Mouse (Mus musculus) limb, embryonic 13.5 days (tissue): ENCODE measurements around the gene Jakmip3. TPM values are rescaled to one million over a fixed set of nuclear protein-coding genes. Genes with fewer than 3 reads are reported as not detected.

Experiments used
- ATAC-seq: fragments of 200-750 bp; cut with Nextera tagmentation; 2 replicates; pipeline ENCODE4 v1.8.0; 2017; ENCODE audit warnings: low read depth, moderate number of reproducible peaks, moderate TSS enrichment; ENCODE audit not compliant: low FRiP score
- H3K27ac ChIP-seq: fragments of 300-500 bp; sonication (generic); 2 replicates; pipeline ENCODE4 v1.5.1; 2015; ENCODE audit warnings: inconsistent platforms, mild to moderate bottlenecking, moderate library complexity
- H3K27me3 ChIP-seq: fragments of 300-500 bp; sonication (generic); 2 replicates; pipeline ENCODE4 v1.6.1; 2015; ENCODE audit warnings: mild to moderate bottlenecking, inconsistent platforms
- H3K36me3 ChIP-seq: fragments of 300-500 bp; sonication (generic); 2 replicates; pipeline ENCODE4 v1.6.1; 2015; ENCODE audit warnings: inconsistent platforms, mild to moderate bottlenecking, moderate library complexity
- H3K4me1 ChIP-seq: fragments of 300-500 bp; sonication (generic); 2 replicates; pipeline ENCODE4 v1.6.1; 2015; ENCODE audit warnings: inconsistent platforms
- H3K4me2 ChIP-seq: fragments of 300-500 bp; sonication (generic); replicated peaks from 2 replicates; pipeline ENCODE4 v1.6.1; 2015; ENCODE audit warnings: inconsistent platforms, mild to moderate bottlenecking, moderate library complexity
- H3K4me3 ChIP-seq: fragments of 300-500 bp; sonication (generic); 2 replicates; pipeline ENCODE4 v1.5.1; 2015; ENCODE audit warnings: moderate library complexity, mild to moderate bottlenecking, inconsistent platforms
- H3K9ac ChIP-seq: fragments of 300-500 bp; sonication (generic); 2 replicates; pipeline ENCODE4 v1.6.1; 2015; ENCODE audit warnings: mild to moderate bottlenecking, inconsistent platforms
- H3K9me3 ChIP-seq: fragments of 300-500 bp; sonication (generic); 2 replicates; pipeline ENCODE4 v1.6.1; 2016; ENCODE audit warnings: inconsistent platforms
- WGBS: fragments of 180-500 bp; shearing (Covaris S2); methylation state at CpG from one replicate; pipeline ENCODE4 v1.1.7; 2015; 5-methylcytosine and 5-hydroxymethylcytosine counted together
- polyA plus RNA-seq: library from polyadenylated mRNA; unstranded; fragments of >200 nt; fragmentation: Nextera tagmentation; extraction: Ambion mirVana; gene quantifications from 2 replicates; pipeline ENCODE4 v1.2.1, GENCODE M21; 2015

The Jakmip3 gene
- polyA plus RNA-seq: 0.45 and 0.46 TPM in 2 replicates

DNA sequence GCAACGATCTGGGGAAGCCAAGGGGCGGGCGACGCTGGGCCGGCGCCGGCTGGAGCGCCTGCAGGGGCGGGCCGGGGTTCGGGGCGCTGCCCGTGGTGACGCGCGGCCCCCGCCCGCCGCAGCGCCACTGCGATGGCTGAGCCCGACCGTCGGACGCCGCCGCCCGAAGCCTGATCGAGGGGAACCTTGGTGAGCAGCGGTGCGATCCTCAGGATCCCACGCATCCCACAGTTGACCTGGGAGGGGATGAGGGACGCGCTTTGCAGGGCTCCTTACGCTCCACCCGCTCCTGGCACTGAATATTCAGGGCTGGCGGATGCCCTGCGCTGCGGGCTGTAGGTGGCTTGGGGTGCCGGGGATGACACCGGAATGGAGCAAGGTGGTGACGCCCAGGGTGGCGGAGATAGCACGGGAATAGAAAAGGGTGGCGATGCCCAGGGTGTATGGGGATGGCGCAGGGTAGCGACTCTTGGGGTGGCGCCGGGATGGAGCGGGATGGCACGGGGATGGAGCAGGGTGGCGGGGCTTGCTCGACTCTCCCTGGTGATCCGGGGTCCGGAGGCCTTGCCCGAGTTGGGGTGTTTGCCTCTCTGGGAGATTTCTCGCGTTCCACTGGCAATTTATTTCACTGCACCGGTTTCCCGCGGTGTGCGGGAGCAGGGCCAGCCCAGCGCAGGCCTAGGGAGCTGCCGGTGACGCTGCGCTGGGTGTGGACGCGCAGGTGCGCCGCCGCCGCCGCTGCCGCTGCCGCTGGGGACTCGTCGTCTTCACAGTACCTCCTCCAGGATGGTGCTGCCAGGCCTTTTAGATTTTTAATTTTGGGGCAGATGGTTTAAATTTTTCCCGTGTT, at the start of gene Jakmip3:
Jakmip3 (plus strand) TSS at position 119 of the 850 bp plus-strand sequence.
- WGBS: under 1% methylated on average over 78 of the region's 78 CpGs
- Histone ChIP-seq H3K27me3 (peaks cover 92% of the 10 kb centered on the region), H3K27ac (no peak within 1 kb of the TSS), H3K36me3 (no peaks in the 10 kb centered on the region), H3K4me1 (peaks cover 13% of the 10 kb centered on the region), H3K9ac (peak within 1 kb of the TSS; percentile 56), H3K4me3 (peak within 1 kb of the TSS; percentile 51), H3K9me3 (no peaks in the 10 kb centered on the region), H3K4me2 (peak within 1 kb of the TSS; percentile 91)
- ATAC-seq: peak; percentile 15; the same call in 1 of the 2 replicates

- no peaks in the 10 kb centered on the region for H3K9me3 ChIP-seq
- no peak overlapping the region for H3K4me2 ChIP-seq
- no peak for ATAC-seq
- H3K36me3 ChIP-seq: peaks cover 59% of the 10 kb centered on the region
- no peaks in the 10 kb centered on the region for H3K27me3 ChIP-seq
- H3K4me1 ChIP-seq: no peaks in the 10 kb centered on the region
- WGBS: 69% methylated on average over 2 of the region's 2 CpGs
- no peak overlapping the region for H3K27ac ChIP-seq
- H3K4me3 ChIP-seq: no peak overlapping the region
- no peak overlapping the region for H3K9ac ChIP-seq
Observed at GRCm38 (mm10) chr7:138898122-138898521, 42.4 kb upstream of the Jakmip3 start.

DNA sequence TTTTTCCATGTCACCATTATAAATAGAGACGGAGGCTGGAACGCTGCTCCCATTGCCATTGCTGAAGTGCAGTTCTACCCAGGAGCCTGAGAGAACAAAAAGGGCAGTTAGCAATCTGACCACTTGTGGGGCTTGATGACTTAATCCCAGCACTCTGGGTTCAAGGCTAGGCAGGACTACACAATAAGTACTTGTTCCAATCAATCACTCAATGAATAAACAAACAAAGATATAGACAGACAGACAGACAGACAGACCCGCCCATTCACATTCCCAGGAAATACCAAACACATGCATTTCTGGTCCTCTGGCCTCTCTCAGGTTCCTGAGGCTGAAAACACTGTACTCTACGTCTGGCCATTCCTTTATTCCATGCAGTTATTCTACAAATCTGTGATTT, 41.8 kb upstream of the Jakmip3 start:
- H3K4me3 ChIP-seq: no peak overlapping the region
- no peaks in the 10 kb centered on the region for H3K27me3 ChIP-seq
- no peak overlapping the region for H3K27ac ChIP-seq
- no peak overlapping the region for H3K4me2 ChIP-seq
- WGBS: 92% methylated on average over 4 of the region's 4 CpGs
- no peak overlapping the region for H3K9ac ChIP-seq
- H3K4me1 ChIP-seq: 0 out of 2 replicates have a peak, but pooled peaks cover 1% of the 10 kb centered on the region
- peaks cover 54% of the 10 kb centered on the region for H3K36me3 ChIP-seq
- ATAC-seq: no peak
- H3K9me3 ChIP-seq: no peaks in the 10 kb centered on the region

DNA sequence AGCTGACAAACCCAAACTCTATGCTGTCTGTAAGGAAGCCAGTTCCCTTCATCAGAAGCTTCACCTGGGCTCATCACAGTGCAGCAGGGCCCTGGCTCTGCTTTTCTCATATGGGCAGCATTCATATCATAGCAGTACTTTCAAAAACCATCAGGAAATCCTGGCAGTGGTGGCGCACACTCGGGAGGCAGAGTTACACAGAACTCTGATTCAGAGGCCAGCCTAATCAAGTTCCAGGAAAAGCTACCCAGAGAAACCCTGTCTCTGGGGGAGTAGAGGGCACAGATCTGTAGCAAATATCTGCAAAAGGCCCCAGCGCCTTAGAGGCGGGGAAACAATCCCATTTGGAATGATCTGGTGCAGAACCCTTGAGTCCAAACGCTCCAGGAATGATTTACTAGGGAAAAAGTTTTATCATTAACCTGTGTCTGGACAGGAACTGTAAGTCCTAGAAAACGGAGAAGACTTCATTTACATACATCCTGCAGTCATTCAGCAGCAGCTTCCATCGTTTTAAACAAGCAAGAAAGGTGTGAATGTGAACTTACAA, 36.6 kb upstream of the Jakmip3 start:
- Histone ChIP-seq H3K27ac (no peak overlapping the region), H3K4me2 (no peak overlapping the region), H3K4me3 (no peak overlapping the region), H3K9ac (no peak overlapping the region), H3K36me3 (peaks cover 15% of the 10 kb centered on the region), H3K4me1 (peaks cover 37% of the 10 kb centered on the region), H3K27me3 (no peaks in the 10 kb centered on the region), H3K9me3 (no peaks in the 10 kb centered on the region)
- no peak for ATAC-seq
- 64% methylated on average over 7 of the region's 7 CpGs for WGBS

- no peaks in the 10 kb centered on the region for H3K9me3 ChIP-seq
- 95% methylated on average over 1 of the region's 1 CpGs for WGBS
- ATAC-seq: no peak
- H3K4me2 ChIP-seq: peak overlapping the region; percentile 75
- peaks cover 48% of the 10 kb centered on the region for H3K4me1 ChIP-seq
- peak overlapping the region; percentile 86 for H3K4me3 ChIP-seq
- peak overlapping the region; percentile 25; the same call in 1 of the 2 replicates for H3K9ac ChIP-seq
- H3K36me3 ChIP-seq: peaks cover 15% of the 10 kb centered on the region; the same call in 1 of the 2 replicates
- no peak overlapping the region for H3K27ac ChIP-seq
- no peaks in the 10 kb centered on the region for H3K27me3 ChIP-seq
Observed at GRCm38 (mm10) chr7:138906441-138906840, 34.1 kb upstream of the Jakmip3 start.

GRCm38 (mm10) chr7:138907043-138907442, 33.5 kb upstream of the Jakmip3 start:
- peak overlapping the region; percentile 75 for H3K4me2 ChIP-seq
- peaks cover 48% of the 10 kb centered on the region for H3K4me1 ChIP-seq
- no peaks in the 10 kb centered on the region for H3K9me3 ChIP-seq
- H3K36me3 ChIP-seq: peaks cover 11% of the 10 kb centered on the region; the same call in 1 of the 2 replicates
- H3K9ac ChIP-seq: peak overlapping the region; percentile 25
- 9% methylated on average over 7 of the region's 7 CpGs for WGBS
- H3K27ac ChIP-seq: no peak overlapping the region
- H3K27me3 ChIP-seq: no peaks in the 10 kb centered on the region
- ATAC-seq: peak; percentile 34; the same call in 1 of the 2 replicates
- peak overlapping the region; percentile 86 for H3K4me3 ChIP-seq

DNA sequence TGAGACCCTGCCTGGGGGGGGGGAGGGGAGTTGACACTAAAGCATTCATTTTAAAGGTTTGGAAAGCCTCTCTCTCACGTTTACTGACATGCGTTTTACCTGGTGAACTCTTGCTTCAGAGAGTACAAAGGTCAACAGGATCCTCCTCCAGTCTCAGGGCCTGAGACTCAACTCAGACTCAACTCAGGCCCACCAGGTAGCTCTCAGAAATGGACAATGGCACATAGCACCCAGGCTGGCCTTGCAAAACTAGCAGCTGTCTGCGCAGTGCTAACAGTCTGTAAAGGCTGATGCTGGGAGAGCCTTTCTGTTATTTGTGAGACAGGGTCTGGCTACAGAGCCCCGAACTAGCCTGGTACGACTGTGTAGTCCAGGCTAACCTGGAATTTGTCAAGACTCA, 32.6 kb upstream of the Jakmip3 start:
- H3K27ac ChIP-seq: no peak overlapping the region
- WGBS: 61% methylated on average over 5 of the region's 5 CpGs
- H3K9ac ChIP-seq: peak overlapping the region; percentile 89
- H3K27me3 ChIP-seq: no peaks in the 10 kb centered on the region
- no peak for ATAC-seq
- H3K4me2 ChIP-seq: peak overlapping the region; percentile 75
- H3K9me3 ChIP-seq: no peaks in the 10 kb centered on the region
- H3K36me3 ChIP-seq: peaks cover 11% of the 10 kb centered on the region; the same call in 1 of the 2 replicates
- H3K4me1 ChIP-seq: peaks cover 48% of the 10 kb centered on the region
- H3K4me3 ChIP-seq: peak overlapping the region; percentile 86

GRCm38 (mm10) chr7:138908768-138909276, 31.7 kb upstream of the Jakmip3 start:
- Histone ChIP-seq H3K4me2 (peak overlapping the region; percentile 75), H3K4me3 (peak overlapping the region; percentile 86), H3K27me3 (no peaks in the 10 kb centered on the region), H3K36me3 (peaks cover 11% of the 10 kb centered on the region; the same call in 1 of the 2 replicates), H3K9ac (peak overlapping the region; percentile 89), H3K27ac (peak overlapping the region; percentile 76; the same call in 1 of the 2 replicates), H3K9me3 (no peaks in the 10 kb centered on the region), H3K4me1 (peaks cover 46% of the 10 kb centered on the region)
- 2% methylated on average over 10 of the region's 10 CpGs for WGBS
- ATAC-seq: no peak; the same call in 1 of the 2 replicates

- peak within 1 kb of the TSS; percentile 86 for H3K4me3 ChIP-seq
- peak within 1 kb of the TSS; percentile 84; the same call in 1 of the 2 replicates for H3K27ac ChIP-seq
- H3K9ac ChIP-seq: peak within 1 kb of the TSS; percentile 89
- peak; percentile 95 for ATAC-seq
- peaks cover 42% of the 10 kb centered on the region for H3K4me1 ChIP-seq
- H3K36me3 ChIP-seq: peaks cover 11% of the 10 kb centered on the region; the same call in 1 of the 2 replicates
- no peaks in the 10 kb centered on the region for H3K27me3 ChIP-seq
- H3K4me2 ChIP-seq: peak within 1 kb of the TSS; percentile 75
- H3K9me3 ChIP-seq: no peaks in the 10 kb centered on the region
- under 1% methylated on average over 66 of the region's 66 CpGs for WGBS
Observed at GRCm38 (mm10) chr7:138909277-138910192, 31.0 kb upstream of the Jakmip3 start, which contains the start of gene Bnip3. Gene Bnip3 (minus strand): TSS chr7:138909519.

GRCm38 (mm10) chr7:138910193-138910562, 30.4 kb upstream of the Jakmip3 start:
- Histone ChIP-seq H3K9ac (peak overlapping the region; percentile 89), H3K9me3 (no peaks in the 10 kb centered on the region), H3K27ac (peak overlapping the region; percentile 84; the same call in 1 of the 2 replicates), H3K27me3 (no peaks in the 10 kb centered on the region), H3K4me1 (peaks cover 42% of the 10 kb centered on the region), H3K36me3 (0 out of 2 replicates have a peak, but pooled peaks cover 6% of the 10 kb centered on the region), H3K4me3 (peak overlapping the region; percentile 86), H3K4me2 (peak overlapping the region; percentile 75)
- no peak for ATAC-seq
- WGBS: 24% methylated on average over 7 of the region's 7 CpGs

GRCm38 (mm10) chr7:138913616-138914015, 26.9 kb upstream of the Jakmip3 start:
- H3K4me2 ChIP-seq: no peak overlapping the region
- H3K9ac ChIP-seq: no peak overlapping the region
- no peak overlapping the region for H3K4me3 ChIP-seq
- H3K27ac ChIP-seq: no peak overlapping the region
- WGBS: 69% methylated on average over 3 of the region's 3 CpGs
- H3K4me1 ChIP-seq: peaks cover 14% of the 10 kb centered on the region
- ATAC-seq: no peak
- no peaks in the 10 kb centered on the region for H3K9me3 ChIP-seq
- H3K36me3 ChIP-seq: no peaks in the 10 kb centered on the region
- H3K27me3 ChIP-seq: no peaks in the 10 kb centered on the region
